Mouse (Mus musculus) forebrain, embryonic 12.5 days (tissue): ENCODE measurements at regions not wholly inside any gene's neighbourhood (a gene's known extent, or its start where the extent isn't known, plus 50 kb on each side); places are given as distances from the start of the nearest gene placed in this dataset.

Source experiments
- ATAC-seq: fragments of 200-750 bp; cut with Nextera tagmentation; 2 replicates; pipeline ENCODE4 v1.8.0; 2017; ENCODE audit warnings: moderate TSS enrichment; ENCODE audit not compliant: low FRiP score
- H3K27ac ChIP-seq: fragments of 300-500 bp; sonication (generic); 2 replicates; pipeline ENCODE4 v1.5.1; 2016; ENCODE audit warnings: mild to moderate bottlenecking
- H3K27me3 ChIP-seq: fragments of 300-500 bp; sonication (generic); 2 replicates; pipeline ENCODE4 v1.6.1; 2016; ENCODE audit warnings: mild to moderate bottlenecking
- H3K36me3 ChIP-seq: fragments of 300-500 bp; sonication (generic); replicated peaks from 2 replicates; pipeline ENCODE4 v1.6.1; 2016; ENCODE audit warnings: mild to moderate bottlenecking
- H3K4me1 ChIP-seq: fragments of 300-500 bp; sonication (generic); 2 replicates; pipeline ENCODE4 v1.6.1; 2016
- H3K4me2 ChIP-seq: fragments of 300-500 bp; sonication (generic); 2 replicates; pipeline ENCODE4 v1.6.1; 2016; ENCODE audit warnings: mild to moderate bottlenecking, moderate library complexity
- H3K4me3 ChIP-seq: fragments of 300-500 bp; sonication (generic); replicated peaks from 2 replicates; pipeline ENCODE4 v1.5.1; 2016; ENCODE audit warnings: mild to moderate bottlenecking
- H3K9ac ChIP-seq: fragments of 300-500 bp; sonication (generic); 2 replicates; pipeline ENCODE4 v1.6.1; 2016; ENCODE audit warnings: mild to moderate bottlenecking
- H3K9me3 ChIP-seq: fragments of 300-500 bp; sonication (generic); 2 replicates; pipeline ENCODE4 v1.6.1; 2016
- WGBS: fragments of 180-500 bp; shearing (Covaris S2); methylation state at CpG from one replicate; pipeline ENCODE4 v1.1.7; 2016; 5-methylcytosine and 5-hydroxymethylcytosine counted together

GRCm38 (mm10) chr11:15386229-15386628 is 787.2 kb downstream of the Pom121l12 start:
- 81% methylated on average over 2 of the region's 2 CpGs for WGBS
- Histone ChIP-seq H3K4me1 (no peaks in the 10 kb centered on the region), H3K36me3 (no peaks in the 10 kb centered on the region), H3K9me3 (no peaks in the 10 kb centered on the region), H3K9ac (no peak overlapping the region), H3K27me3 (no peaks in the 10 kb centered on the region), H3K4me3 (no peak overlapping the region), H3K4me2 (no peak overlapping the region), H3K27ac (no peak overlapping the region)
- peak; percentile 41; the same call in 1 of the 2 replicates for ATAC-seq

GRCm38 (mm10) chr11:15435806-15436205 is 821.7 kb upstream of the Vstm2a start:
- no peaks in the 10 kb centered on the region for H3K36me3 ChIP-seq
- H3K9me3 ChIP-seq: no peaks in the 10 kb centered on the region
- H3K27ac ChIP-seq: no peak overlapping the region
- no peak overlapping the region for H3K4me2 ChIP-seq
- H3K4me1 ChIP-seq: no peaks in the 10 kb centered on the region
- ATAC-seq: no peak
- WGBS: 76% methylated on average over 2 of the region's 2 CpGs
- H3K27me3 ChIP-seq: no peaks in the 10 kb centered on the region
- H3K4me3 ChIP-seq: no peak overlapping the region
- H3K9ac ChIP-seq: no peak overlapping the region
